Mouse (Mus musculus) T-cell, adult 2 months (primary cell): ENCODE measurements around the gene Zmynd8.

ENCODE experiments used
- DNase-seq: peaks from one replicate; pipeline ENCODE4 v3.0.0; 2022; ENCODE audit warnings: low spot score

Zmynd8 gene

GRCm38 (mm10) chr2:165747975-165748374, 150.8 kb downstream of the Zmynd8 start:
- no peak for DNase-seq

- no peak for DNase-seq
Observed at GRCm38 (mm10) chr2:165745306-165746098, 153.3 kb downstream of the Zmynd8 start.

GRCm38 (mm10) chr2:165742210-165742786, 156.5 kb downstream of the Zmynd8 start:
- DNase-seq, result no peak

- no peak for DNase-seq
Observed at GRCm38 (mm10) chr2:165741526-165742050, 157.2 kb downstream of the Zmynd8 start.

GRCm38 (mm10) chr2:165740982-165741381, 157.8 kb downstream of the Zmynd8 start:
- no peak for DNase-seq

GRCm38 (mm10) chr2:165740381-165740780, 158.4 kb downstream of the Zmynd8 start:
- no peak for DNase-seq

GRCm38 (mm10) chr2:165736297-165736696, 162.5 kb downstream of the Zmynd8 start:
- DNase-seq, result no peak
